Mouse (Mus musculus): ENCODE results near the gene Tmem235.

The Tmem235 gene

GRCm38 (mm10) chr11:117890519-117891282, 30.1 kb downstream of the Tmem235 start:
- DNase-seq (ENCODE audit: low read depth): no peak

DNA sequence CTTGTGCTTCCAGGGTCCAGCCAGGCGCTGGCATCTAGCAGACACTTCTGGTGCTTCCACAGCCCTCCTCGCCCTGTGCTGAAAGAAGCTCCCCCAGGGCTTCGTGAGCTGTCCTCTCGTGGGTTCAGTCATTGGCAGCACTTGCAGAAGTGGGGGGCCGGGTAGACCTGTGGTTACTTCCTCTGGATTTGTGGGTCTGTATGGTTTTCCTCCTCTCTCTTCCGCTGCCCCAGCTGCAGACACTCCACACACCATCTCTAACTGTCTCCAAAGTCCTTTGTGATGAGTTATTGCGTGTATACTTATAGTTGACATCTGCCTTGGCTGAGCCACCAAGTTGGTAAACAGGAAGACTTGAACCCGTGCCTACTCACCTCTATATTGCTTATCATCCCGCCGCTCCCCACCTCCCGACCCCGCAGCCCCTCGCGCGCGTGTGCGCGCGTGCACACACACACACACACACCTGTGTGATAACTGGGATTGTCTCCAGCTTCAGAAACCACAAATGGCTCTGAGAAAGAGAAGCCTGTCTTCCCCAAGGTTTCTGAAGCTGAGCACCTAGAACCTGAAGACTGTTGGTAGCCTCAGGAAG, 31.1 kb downstream of the Tmem235 start:
- DNase-seq (ENCODE audit: low read depth): peak; percentile 34

DNA sequence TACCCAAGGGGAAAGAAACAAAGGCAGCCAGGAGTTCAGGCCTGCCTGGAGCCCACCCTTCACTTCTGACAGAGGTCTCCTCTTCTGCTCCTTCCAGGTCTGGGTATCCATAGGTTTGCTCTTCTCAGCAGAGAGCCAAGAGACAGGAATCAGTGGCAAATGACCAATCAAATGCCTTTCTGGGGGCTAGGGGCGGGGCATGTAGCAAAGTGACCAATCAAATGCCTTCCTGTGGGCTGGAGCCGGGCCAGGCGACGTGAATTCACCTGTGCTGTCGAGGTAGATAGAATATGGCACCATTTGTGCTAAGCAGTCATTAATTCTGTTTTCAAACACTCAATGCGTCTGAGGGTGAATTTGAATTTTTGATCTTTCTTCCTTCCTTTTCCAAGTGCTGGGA, 31.6 kb downstream of the Tmem235 start:
- DNase-seq (ENCODE audit: low read depth): peak; percentile 85

DNA sequence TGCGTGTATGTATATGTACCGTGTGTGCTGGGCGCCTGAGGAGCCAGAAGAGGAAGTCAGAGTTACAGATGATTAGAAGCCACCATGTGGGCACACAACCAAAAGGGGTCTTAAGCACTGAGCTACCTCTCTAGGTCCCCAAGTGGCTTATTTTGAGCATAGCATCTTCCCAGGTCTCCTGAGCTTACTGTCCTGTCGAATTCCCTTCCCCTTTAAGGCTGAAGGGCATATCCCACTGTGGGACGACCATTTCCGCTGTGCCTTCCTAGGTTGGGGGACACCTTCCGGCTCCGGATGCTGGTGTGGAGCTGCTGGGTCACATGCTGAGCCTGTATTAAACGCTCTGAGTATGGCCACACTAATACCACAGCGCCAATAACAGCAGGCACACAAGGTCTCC, 34.1 kb downstream of the Tmem235 start:
- no peak for DNase-seq (ENCODE audit: low read depth)

DNA sequence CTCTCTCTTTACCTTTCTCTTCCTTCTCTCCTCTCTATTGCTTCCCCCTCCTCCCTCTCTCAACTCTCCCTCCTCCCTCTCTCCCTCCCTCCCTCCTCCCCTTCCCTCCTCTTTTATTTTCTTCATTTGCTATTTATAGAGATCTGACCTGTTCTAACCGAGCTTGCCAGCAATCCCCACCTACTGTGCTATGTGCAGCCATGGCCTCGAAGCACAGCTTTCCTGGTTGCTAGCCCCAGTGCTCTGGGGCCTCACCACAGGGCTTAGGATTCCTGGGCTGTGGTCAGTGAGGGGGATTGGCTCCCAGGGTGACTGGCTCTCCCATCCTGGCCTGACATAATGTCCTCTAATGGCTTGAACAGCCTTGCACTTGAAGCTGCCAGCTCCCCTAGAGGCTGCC, 36.0 kb downstream of the Tmem235 start:
- no peak for DNase-seq (ENCODE audit: low read depth)

DNA sequence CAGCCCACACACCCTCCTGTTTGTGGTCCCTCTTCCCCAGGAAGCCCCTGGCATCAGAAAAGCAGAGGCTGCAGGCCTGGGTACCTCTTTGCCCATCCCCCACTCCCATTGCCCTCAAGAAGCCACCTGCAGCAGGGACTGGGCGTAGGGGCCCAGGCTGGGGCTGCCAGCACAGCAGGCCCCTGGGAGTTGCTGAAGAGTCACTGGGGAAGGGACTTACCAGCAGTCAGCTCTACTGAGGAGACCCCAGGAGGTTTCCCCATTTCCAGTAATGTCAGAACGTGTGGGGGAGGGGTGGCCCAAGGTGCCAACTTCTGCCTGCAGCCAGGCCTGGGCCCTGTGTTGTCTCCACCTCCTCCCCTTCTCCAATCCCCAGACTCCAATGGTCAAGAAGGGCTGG, 41.7 kb downstream of the Tmem235 start:
- no peak for DNase-seq (ENCODE audit: low read depth)

DNA sequence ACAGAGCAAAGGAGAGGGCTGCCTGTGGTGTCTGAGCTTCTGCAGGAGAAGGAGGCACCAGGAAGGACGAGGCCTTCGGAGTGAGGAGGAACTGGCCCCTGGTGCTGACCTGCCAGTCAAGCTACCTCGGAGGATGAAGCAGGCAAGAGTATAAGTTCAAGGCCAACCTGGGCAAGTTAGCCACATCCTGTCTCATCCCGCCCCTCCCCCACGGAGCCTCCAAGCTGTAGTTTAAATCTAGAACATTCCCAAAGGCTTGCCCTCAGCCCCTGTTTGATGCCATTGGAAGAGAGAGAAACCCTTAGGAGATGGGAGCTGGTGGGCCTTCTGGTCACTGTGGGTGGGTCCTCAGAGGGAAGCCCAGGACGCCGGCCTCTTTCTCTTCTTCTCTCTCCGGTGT, 43.9 kb downstream of the Tmem235 start:
- no peak for DNase-seq (ENCODE audit: low read depth)

GRCm38 (mm10) chr11:117909337-117909736, 48.8 kb downstream of the Tmem235 start:
- no peak for DNase-seq (ENCODE audit: low read depth)

- peak; percentile 85 for DNase-seq (ENCODE audit: low read depth)
Observed at GRCm38 (mm10) chr11:117912684-117913352, 52.3 kb downstream of the Tmem235 start.

DNA sequence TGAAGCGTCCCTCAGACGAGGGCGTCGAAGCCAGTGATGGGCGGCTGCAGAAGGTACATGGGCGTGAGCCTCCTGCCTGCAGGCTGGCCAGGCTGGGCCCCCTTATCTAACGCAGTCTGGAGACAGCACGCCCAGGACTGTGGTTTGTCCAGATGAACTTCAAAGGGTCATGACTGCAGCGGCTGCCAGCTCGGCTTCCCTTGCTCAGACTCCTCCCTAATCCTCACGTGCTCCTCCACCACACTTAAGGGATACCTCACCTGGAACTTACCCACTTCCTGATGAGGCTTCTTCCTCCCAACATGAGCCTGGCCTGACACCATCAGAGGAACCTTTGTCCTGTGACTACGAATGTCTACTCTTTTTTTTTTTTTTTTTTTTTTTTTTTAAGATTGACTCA, 54.0 kb downstream of the Tmem235 start:
- peak; percentile 49 for DNase-seq (ENCODE audit: low read depth)
